Mouse (Mus musculus): ENCODE measurements around the gene Gns.

Gns gene

GRCm38 (mm10) chr10:121409717-121410116 lies 44.8 kb downstream of the Gns start:
- DNase-seq, result no peak

- DNase-seq, result no peak
Measured at GRCm38 (mm10) chr10:121411721-121412455, 47.0 kb downstream of the Gns start.

- no peak for DNase-seq
Measured at GRCm38 (mm10) chr10:121412824-121413223, 47.9 kb downstream of the Gns start.

- DNase-seq, result no peak
Measured at GRCm38 (mm10) chr10:121414127-121414526, 49.2 kb downstream of the Gns start.

GRCm38 (mm10) chr10:121418835-121419234 lies 53.9 kb downstream of the Gns start:
- no peak for DNase-seq

GRCm38 (mm10) chr10:121419640-121420470 lies 55.0 kb downstream of the Gns start:
- DNase-seq, result no peak

GRCm38 (mm10) chr10:121421023-121421422 lies 56.1 kb downstream of the Gns start:
- no peak for DNase-seq

GRCm38 (mm10) chr10:121421657-121422290 lies 56.9 kb downstream of the Gns start:
- no peak for DNase-seq

- no peak for DNase-seq
Measured at GRCm38 (mm10) chr10:121422294-121422693, 57.4 kb downstream of the Gns start.

GRCm38 (mm10) chr10:121423541-121424349 lies 58.9 kb downstream of the Gns start:
- DNase-seq, result no peak

GRCm38 (mm10) chr10:121424455-121424854 lies 59.6 kb downstream of the Gns start:
- DNase-seq, result no peak

GRCm38 (mm10) chr10:121425079-121425478 lies 60.2 kb downstream of the Gns start:
- DNase-seq, result no peak

- DNase-seq, result no peak
Measured at GRCm38 (mm10) chr10:121425506-121426025, 60.7 kb downstream of the Gns start.

- no peak for DNase-seq
Measured at GRCm38 (mm10) chr10:121426458-121427070, 61.7 kb downstream of the Gns start.

GRCm38 (mm10) chr10:121427136-121427535 lies 62.2 kb downstream of the Gns start:
- DNase-seq, result no peak

- DNase-seq, result no peak
Measured at GRCm38 (mm10) chr10:121428011-121428711, 63.3 kb downstream of the Gns start.

- DNase-seq, result no peak
Measured at GRCm38 (mm10) chr10:121429089-121429488, 64.2 kb downstream of the Gns start.

- DNase-seq, result no peak
Measured at GRCm38 (mm10) chr10:121429581-121429980, 64.7 kb downstream of the Gns start.

- no peak for DNase-seq
Measured at GRCm38 (mm10) chr10:121429981-121430682, 65.2 kb downstream of the Gns start.

GRCm38 (mm10) chr10:121430764-121431540 lies 66.1 kb downstream of the Gns start:
- no peak for DNase-seq

Measured in cerebellum, adult 9-11 months (tissue).